Mouse (Mus musculus) liver, adult 2 months (tissue): ENCODE measurements at regions not wholly inside any gene's neighbourhood (a gene's known extent, or its start where the extent isn't known, plus 50 kb on each side); places are given as distances from the start of the nearest gene placed in this dataset.

ENCODE experiments used
- DNase-seq: peaks from one replicate; pipeline ENCODE4 v3.0.0-alpha.2; 2011; ENCODE audit warnings: low read depth, low spot score; ENCODE audit errors: extremely low read depth
- H3K27ac ChIP-seq: fragments of 200-500 bp; replicated peaks from 2 replicates; pipeline ENCODE4 v1.5.1; 2012; ENCODE audit warnings: low read depth, mild to moderate bottlenecking, control low read depth, inconsistent platforms, low read length; ENCODE audit not compliant: insufficient read depth
- H3K27me3 ChIP-seq: fragments of 200-500 bp; 2 replicates; pipeline ENCODE4 v1.6.1; 2012; ENCODE audit warnings: mild to moderate bottlenecking, moderate library complexity, low read length, inconsistent platforms; ENCODE audit not compliant: control insufficient read depth, insufficient read depth
- H3K36me3 ChIP-seq: fragments of 200-500 bp; 2 replicates; pipeline ENCODE4 v1.6.1; 2012; ENCODE audit warnings: low read length, inconsistent platforms; ENCODE audit not compliant: control insufficient read depth, insufficient read depth
- H3K4me1 ChIP-seq: fragments of 200-500 bp; 2 replicates; pipeline ENCODE4 v1.6.1; 2011; ENCODE audit warnings: low read length; ENCODE audit not compliant: control insufficient read depth, insufficient read depth
- H3K4me3 ChIP-seq: fragments of 200-500 bp; 2 replicates; pipeline ENCODE4 v1.5.1; 2011; ENCODE audit warnings: low read depth, mild to moderate bottlenecking, control low read depth, low read length, moderate library complexity; ENCODE audit not compliant: insufficient read depth
- H3K79me2 ChIP-seq: fragments of 200-500 bp; 2 replicates; pipeline ENCODE4 v1.6.1; 2012; ENCODE audit warnings: inconsistent platforms, mild to moderate bottlenecking, low read length, moderate library complexity; ENCODE audit not compliant: control insufficient read depth, insufficient read depth
- H3K9ac ChIP-seq: fragments of 200-500 bp; 2 replicates; pipeline ENCODE4 v1.6.1; 2012; ENCODE audit warnings: low read depth, mild to moderate bottlenecking, control low read depth, inconsistent platforms, low read length
- CTCF ChIP-seq: fragments of 200-500 bp; IDR thresholded peaks from 2 replicates; pipeline ENCODE4 v1.5.1; 2011; ENCODE audit warnings: low read depth, low read length, control low read depth
- POLR2A ChIP-seq: fragments of 200-500 bp; IDR thresholded peaks from 2 replicates; pipeline ENCODE4 v1.6.1; 2011; ENCODE audit warnings: low read length, control low read depth; ENCODE audit not compliant: insufficient read depth; ENCODE audit errors: extremely low read depth
- WGBS: fragments of 180-500 bp; shearing (Covaris S2); methylation state at CpG from one replicate; pipeline ENCODE4 v1.1.7; 2018; 5-methylcytosine and 5-hydroxymethylcytosine counted together

DNA sequence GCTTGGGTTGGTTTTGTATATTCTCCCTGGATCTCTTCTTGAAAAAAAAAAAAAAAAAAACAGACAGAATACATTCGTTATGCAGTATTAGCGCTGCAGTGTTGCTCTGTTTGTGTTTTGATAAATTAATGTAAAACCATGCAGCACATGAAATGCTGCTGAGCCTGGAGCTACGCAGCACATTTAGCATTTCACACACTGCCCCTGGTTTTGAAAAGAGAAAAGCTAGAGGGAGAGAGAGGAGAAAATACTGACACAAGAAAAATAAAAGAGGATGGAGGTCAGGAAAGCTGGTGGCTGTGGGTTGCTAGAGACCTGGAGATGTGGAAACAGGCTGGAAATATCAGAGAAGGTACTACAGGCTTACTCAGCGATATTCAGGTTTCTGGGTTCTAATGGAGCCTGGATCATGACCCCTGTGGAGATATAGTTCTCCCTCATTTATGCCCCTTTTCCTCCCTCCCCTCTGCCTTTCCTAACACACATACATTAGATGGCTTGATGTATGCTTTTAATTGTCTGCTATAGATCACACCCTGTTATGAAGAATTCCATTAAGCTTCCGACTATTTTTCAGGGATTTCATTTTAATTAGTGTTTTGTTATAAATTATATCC, 296.8 kb upstream of the Rsrc1 start:
- no peaks in the 10 kb centered on the region for H3K36me3 ChIP-seq
- DNase-seq = no peak
- no peak overlapping the region for H3K4me3 ChIP-seq
- WGBS = 79% methylated on average over 5 of the region's 5 CpGs
- H3K27ac ChIP-seq = no peak overlapping the region
- H3K9ac ChIP-seq = no peak overlapping the region
- no peaks in the 10 kb centered on the region for H3K27me3 ChIP-seq
- no peak for TF ChIP-seq POLR2A
- TF ChIP-seq CTCF = no peak
- H3K4me1 ChIP-seq = no peaks in the 10 kb centered on the region
- no peaks in the 10 kb centered on the region for H3K79me2 ChIP-seq

DNA sequence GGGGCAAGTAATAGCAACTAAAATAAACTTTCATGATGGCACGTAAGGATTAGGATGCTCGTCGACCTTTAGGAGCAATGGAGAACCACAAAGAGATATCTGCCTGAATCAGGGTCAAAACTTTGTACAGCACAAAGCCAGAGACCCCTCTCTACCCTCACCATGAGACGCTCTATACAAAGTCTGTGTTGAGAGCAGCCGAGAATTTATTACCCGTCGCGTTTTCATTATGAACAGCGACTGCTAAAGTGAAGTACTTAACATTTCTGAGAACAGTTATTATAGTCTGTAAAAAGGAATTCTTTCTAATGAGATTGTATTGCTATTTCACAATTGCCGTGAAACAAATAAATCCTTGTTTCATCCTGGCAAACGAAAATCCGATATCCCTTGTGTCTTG, 296.1 kb upstream of the Rsrc1 start:
- H3K27me3 ChIP-seq = no peaks in the 10 kb centered on the region
- H3K79me2 ChIP-seq = no peaks in the 10 kb centered on the region
- no peak overlapping the region for H3K27ac ChIP-seq
- no peak for DNase-seq
- no peaks in the 10 kb centered on the region for H3K36me3 ChIP-seq
- no peak overlapping the region for H3K4me3 ChIP-seq
- H3K9ac ChIP-seq = no peak overlapping the region
- 93% methylated on average over 12 of the region's 12 CpGs for WGBS
- TF ChIP-seq POLR2A = no peak
- TF ChIP-seq CTCF = no peak
- H3K4me1 ChIP-seq = no peaks in the 10 kb centered on the region

DNA sequence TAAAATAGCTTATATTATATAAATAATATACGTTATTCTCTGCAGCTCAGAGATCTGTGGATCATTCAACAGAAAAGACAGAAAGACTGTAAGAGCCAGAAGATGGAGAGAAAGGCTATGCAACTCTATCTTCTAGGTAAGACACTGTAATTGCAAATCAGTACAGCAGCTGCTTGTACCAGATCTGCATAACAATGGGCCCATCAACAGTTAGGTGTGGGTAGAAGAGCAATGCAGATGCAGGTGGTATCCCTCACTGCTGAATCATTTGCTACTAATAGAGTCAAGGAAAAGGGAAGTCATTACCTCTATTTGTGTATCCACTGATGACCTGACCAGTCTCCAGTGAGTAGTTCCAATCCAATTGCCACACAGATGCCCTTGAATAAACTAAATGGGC, 294.1 kb upstream of the Rsrc1 start:
- H3K27me3 ChIP-seq = no peaks in the 10 kb centered on the region
- 79% methylated on average over 1 of the region's 1 CpGs for WGBS
- H3K36me3 ChIP-seq = no peaks in the 10 kb centered on the region
- DNase-seq = no peak
- H3K4me3 ChIP-seq = no peak overlapping the region
- no peak for TF ChIP-seq CTCF
- no peak for TF ChIP-seq POLR2A
- no peak overlapping the region for H3K27ac ChIP-seq
- no peak overlapping the region for H3K9ac ChIP-seq
- no peaks in the 10 kb centered on the region for H3K4me1 ChIP-seq
- H3K79me2 ChIP-seq = no peaks in the 10 kb centered on the region

DNA sequence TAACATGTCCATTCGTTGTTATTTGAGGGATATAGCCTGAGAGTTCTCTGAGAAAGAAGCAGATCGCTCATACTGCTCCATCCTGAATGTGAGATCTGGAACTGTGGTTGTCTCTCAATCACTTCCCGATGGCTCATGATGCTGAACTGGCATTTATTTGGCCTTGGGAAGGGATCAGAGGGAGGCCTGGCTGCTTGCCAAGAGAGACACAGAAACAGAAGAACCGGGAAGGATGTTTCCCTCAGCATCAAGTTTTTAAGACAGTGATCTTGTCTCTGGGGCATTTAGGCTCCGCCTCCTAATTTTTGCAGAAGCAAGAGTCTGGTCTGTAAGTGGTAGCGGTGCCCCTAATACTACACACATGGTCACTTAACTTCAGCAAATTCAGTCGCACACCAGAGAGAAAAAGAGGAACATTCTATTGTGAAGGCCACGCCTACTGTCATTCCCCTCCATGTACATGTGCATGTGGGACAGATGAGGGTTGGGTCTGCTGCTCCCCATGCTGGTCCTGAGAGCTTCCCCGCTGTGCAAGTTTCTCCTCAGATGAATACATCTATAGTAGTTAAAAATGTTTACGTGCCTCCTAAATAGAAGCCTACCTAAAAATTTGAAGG, 290.2 kb upstream of the Rsrc1 start:
- H3K4me3 ChIP-seq = no peak overlapping the region
- H3K36me3 ChIP-seq = no peaks in the 10 kb centered on the region
- no peak overlapping the region for H3K9ac ChIP-seq
- TF ChIP-seq POLR2A (no peak), CTCF (no peak)
- H3K27me3 ChIP-seq = no peaks in the 10 kb centered on the region
- WGBS = 84% methylated on average over 10 of the region's 10 CpGs
- H3K27ac ChIP-seq = no peak overlapping the region
- no peaks in the 10 kb centered on the region for H3K79me2 ChIP-seq
- H3K4me1 ChIP-seq = no peaks in the 10 kb centered on the region
- DNase-seq = no peak

DNA sequence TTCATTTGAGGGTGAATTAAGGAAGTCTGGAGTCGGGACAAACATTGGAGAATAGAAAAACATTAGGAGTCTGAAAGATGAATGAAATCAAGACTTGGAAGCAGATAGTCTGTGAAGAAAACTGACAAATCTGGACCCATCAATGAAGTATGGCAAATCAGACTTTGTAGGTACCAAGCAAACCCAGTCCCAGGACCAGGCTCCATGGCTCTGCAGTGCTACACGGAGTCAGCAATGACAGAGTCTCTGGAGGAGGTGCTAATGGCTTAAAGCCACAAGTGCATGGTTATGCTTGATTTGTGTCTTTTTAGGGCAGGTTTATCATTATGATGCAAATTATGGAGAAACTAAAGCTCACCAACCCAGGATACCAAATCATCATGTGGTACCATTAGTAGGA, 286.1 kb upstream of the Rsrc1 start:
- no peaks in the 10 kb centered on the region for H3K4me1 ChIP-seq
- H3K27me3 ChIP-seq = no peaks in the 10 kb centered on the region
- H3K79me2 ChIP-seq = no peaks in the 10 kb centered on the region
- DNase-seq = no peak
- no peak overlapping the region for H3K4me3 ChIP-seq
- WGBS = 93% methylated on average over 2 of the region's 2 CpGs
- no peak overlapping the region for H3K27ac ChIP-seq
- H3K36me3 ChIP-seq = no peaks in the 10 kb centered on the region
- TF ChIP-seq POLR2A (no peak), CTCF (no peak)
- H3K9ac ChIP-seq = no peak overlapping the region

DNA sequence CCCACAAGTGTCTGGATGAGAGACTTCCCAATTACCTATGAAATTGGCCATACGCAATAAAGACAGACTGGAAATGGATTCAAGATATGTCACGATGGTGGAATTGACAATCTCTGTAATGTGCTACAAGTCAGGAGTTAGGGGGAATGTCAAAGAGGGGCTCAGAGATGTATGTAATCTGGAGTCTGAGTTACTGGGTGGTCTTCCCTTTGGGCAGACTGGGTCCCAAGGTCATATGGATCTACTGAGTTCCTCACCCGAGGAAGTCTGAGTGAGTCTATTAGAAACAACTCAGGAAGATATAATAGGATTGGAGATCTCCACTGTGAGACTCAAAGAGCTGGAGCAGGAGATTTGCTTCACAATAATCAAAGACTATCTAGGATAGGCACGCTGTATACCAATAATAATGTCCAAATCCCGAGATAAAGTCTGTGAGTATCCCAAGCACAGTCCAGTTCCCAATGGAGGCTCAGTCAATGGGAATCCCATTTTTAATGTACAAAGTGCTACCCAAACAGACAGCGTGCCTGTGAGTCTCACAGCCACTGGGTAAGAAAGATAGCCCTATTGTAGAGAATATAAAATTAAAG, 285.4 kb upstream of the Rsrc1 start:
- no peak overlapping the region for H3K9ac ChIP-seq
- no peak overlapping the region for H3K4me3 ChIP-seq
- no peak for DNase-seq
- H3K36me3 ChIP-seq = no peaks in the 10 kb centered on the region
- no peaks in the 10 kb centered on the region for H3K79me2 ChIP-seq
- WGBS = 89% methylated on average over 6 of the region's 6 CpGs
- H3K4me1 ChIP-seq = no peaks in the 10 kb centered on the region
- TF ChIP-seq POLR2A = no peak
- TF ChIP-seq CTCF = no peak
- H3K27ac ChIP-seq = no peak overlapping the region
- H3K27me3 ChIP-seq = no peaks in the 10 kb centered on the region
